ENCODE assay signal across 13 mouse cellular contexts in genomic region chr6:124487509-124487908, GRCm38 (mm10). TPM values are rescaled to one million over a fixed set of nuclear protein-coding genes. Genes with fewer than 3 reads are reported as not detected.
"Had no signal": no experiment of that assay in that cellular context is flagged by ENCODE, and none has a peak within 500 bp of the region (broad histone marks: within the 10 kb centered on the region; RNA-seq: fewer than 3 reads in every experiment).

No protein-coding gene starts in this region.

- H3K36me3 ChIP-seq: kidney, embryonic 15.5 days; limb, embryonic 12.5 days; midbrain, embryonic 13.5 days had no signal

- DNase-seq: kidney, postnatal 14 days; liver; lung, adult 18-20 months; lung, postnatal 10 days; right cerebral cortex, postnatal 14 days; thymus, postnatal 4 days had no signal

- ATAC-seq: midbrain, embryonic 13.5 days had no signal

- H3K27me3 ChIP-seq: kidney, embryonic 15.5 days; limb, embryonic 12.5 days; midbrain, embryonic 13.5 days had no signal

- H3K4me1 ChIP-seq: kidney, embryonic 15.5 days; limb, embryonic 12.5 days; midbrain, embryonic 13.5 days had no signal

- H3K27ac ChIP-seq: kidney, embryonic 15.5 days; limb, embryonic 12.5 days; liver, embryonic 14.5 days; midbrain, embryonic 13.5 days; stomach, postnatal 0 days had no signal

- H3K9me3 ChIP-seq: kidney, embryonic 15.5 days; limb, embryonic 12.5 days; megakaryocyte, embryonic 14.5 days; midbrain, embryonic 13.5 days had no signal

- H3K4me3 ChIP-seq: kidney, embryonic 15.5 days; limb, embryonic 12.5 days; megakaryocyte, embryonic 14.5 days; midbrain, embryonic 13.5 days had no signal

RNA-seq across cellular contexts. Expression of gene C1rl, which starts 5.4 kb away (rescaled TPM):
- total RNA-seq: midbrain, postnatal 0 days had no signal
